26 mouse cellular contexts compared by ENCODE assay signal in the genomic region with DNA sequence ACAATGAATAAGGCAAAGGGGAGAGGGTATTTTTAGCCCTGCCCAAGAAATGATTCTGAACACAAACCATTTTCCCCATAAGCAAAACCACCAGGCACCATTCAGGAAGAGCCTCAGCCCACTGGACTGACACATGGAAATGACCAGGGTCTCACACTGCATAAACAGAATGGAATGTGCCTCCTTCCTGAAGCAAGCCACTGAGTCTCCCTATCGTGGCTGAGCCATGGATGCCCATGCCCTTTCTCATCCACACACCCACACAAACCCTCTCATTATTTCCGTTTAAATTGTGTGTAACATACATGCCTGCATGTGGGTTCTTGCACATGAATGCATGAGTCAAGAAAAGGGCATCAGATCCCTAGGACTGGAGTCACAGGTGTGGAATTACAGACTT. TPM values are rescaled to one million over a fixed set of nuclear protein-coding genes. Genes with fewer than 3 reads are reported as not detected.
DNase-seq lines count a peak whose midpoint lies in the region; ATAC-seq and TF ChIP-seq lines count a peak whose summit lies in the region.
"Had no signal": no experiment of that assay in that cellular context is flagged by ENCODE, and none has a peak within 500 bp of the region (broad histone marks: within the 10 kb centered on the region; RNA-seq: fewer than 3 reads in every experiment).

No protein-coding gene starts in this region.

- H3K27me3 ChIP-seq in midbrain, embryonic 13.5 days = no peaks in the 10 kb centered on the region
- H3K27me3 ChIP-seq: CH12.LX; embryonic facial prominence, embryonic 12.5 days; forebrain, embryonic 12.5 days; Patski had no signal

- no peak for TF ChIP-seq CTCF in embryonic fibroblast, embryonic 13.5 days (IDR thresholded peaks at IDR 0.05; ENCODE audit: borderline replicate concordance, insufficient read depth, low read length)

- peak; percentile 64 for DNase-seq in 3T3-L1 (ENCODE audit: low read depth, low spot score)
- DNase-seq in Muller cell, postnatal 12 days (ENCODE audit: inconsistent ontology term) = peak; percentile 56
- no peak for DNase-seq in gastrocnemius, postnatal 10 days
- DNase-seq: adrenal gland, adult 8-10 months; adrenal gland, postnatal 14 days; adrenal gland, postnatal 36 days; B cell, adult 2 months; cerebellum, adult 11-12 months; cerebellum, adult 2 months; cerebellum, adult 9-10 months; cerebellum, postnatal 10 days; cerebellum, postnatal 25 days had no signal

- H3K4me3 ChIP-seq in embryonic fibroblast, embryonic 13.5 days (ENCODE audit: insufficient read depth, low read length) = no peak overlapping the region
- H3K4me3 ChIP-seq in midbrain, embryonic 13.5 days (replicated peaks) = no peak overlapping the region
- H3K4me3 ChIP-seq: embryonic facial prominence, embryonic 10.5 days; embryonic facial prominence, embryonic 12.5 days; erythroblast, embryonic 14.5 days; forebrain, embryonic 10.5 days; forebrain, embryonic 12.5 days had no signal

- ATAC-seq in midbrain, embryonic 13.5 days = no peak
- ATAC-seq: activated CD4-positive, CD25-positive, alpha-beta regulatory T cell, adult 4 months; CD4-positive, CD25-positive, alpha-beta regulatory T cell, adult 4 months; forebrain, embryonic 14.5 days; forebrain, embryonic 16.5 days; Patski had no signal

- H3K4me1 ChIP-seq in embryonic fibroblast, embryonic 13.5 days (ENCODE audit: control insufficient read depth, insufficient read depth, low read length) = no peaks in the 10 kb centered on the region; the same call in 1 of the 2 replicates
- no peaks in the 10 kb centered on the region for H3K4me1 ChIP-seq in midbrain, embryonic 13.5 days (replicated peaks)
- H3K4me1 ChIP-seq: embryonic facial prominence, embryonic 10.5 days; embryonic facial prominence, embryonic 12.5 days; forebrain, embryonic 12.5 days had no signal

- H3K9me3 ChIP-seq in midbrain, embryonic 13.5 days = no peaks in the 10 kb centered on the region
- H3K9me3 ChIP-seq: embryonic facial prominence, embryonic 10.5 days; embryonic facial prominence, embryonic 12.5 days; forebrain, embryonic 10.5 days; forebrain, embryonic 12.5 days had no signal

- TF ChIP-seq POLR2A in embryonic fibroblast, embryonic 13.5 days (IDR thresholded peaks at IDR 0.05; ENCODE audit: low read depth, low read length) = no peak

- H3K4me2 ChIP-seq in midbrain, embryonic 13.5 days (replicated peaks) = no peak overlapping the region
- H3K4me2 ChIP-seq: embryonic facial prominence, embryonic 12.5 days; forebrain, embryonic 12.5 days had no signal

- H3K9ac ChIP-seq in midbrain, embryonic 13.5 days (replicated peaks) = no peak overlapping the region
- H3K9ac ChIP-seq: embryonic facial prominence, embryonic 12.5 days; forebrain, embryonic 12.5 days had no signal

- 0 out of 2 replicates have a peak overlapping the region, but pooled peaks have one; percentile 74 for H3K27ac ChIP-seq in embryonic fibroblast, embryonic 13.5 days (ENCODE audit: insufficient read depth, low read length)
- H3K27ac ChIP-seq in midbrain, embryonic 13.5 days = no peak overlapping the region
- H3K27ac ChIP-seq: embryonic facial prominence, embryonic 10.5 days; embryonic facial prominence, embryonic 12.5 days; forebrain, embryonic 10.5 days; forebrain, embryonic 12.5 days had no signal

- 81% methylated on average over 2 of the region's 2 CpGs for whole genome bisulfite sequencing in midbrain, embryonic 13.5 days

- H3K36me3 ChIP-seq in midbrain, embryonic 13.5 days = no peaks in the 10 kb centered on the region
- H3K36me3 ChIP-seq: embryonic facial prominence, embryonic 10.5 days; embryonic facial prominence, embryonic 12.5 days; forebrain, embryonic 10.5 days; forebrain, embryonic 12.5 days; G1E had no signal

RNA-seq across cellular contexts. Expression of a gene that starts 54.7 kb away (rescaled TPM):
- 229 and 302 TPM in 2 replicates for polyA plus RNA-seq in embryonic fibroblast, embryonic 13.5 days (2011; ENCODE audit: insufficient read length, low read depth, missing spikeins)
- total RNA-seq in gastrocnemius, postnatal 10 days (2021) = 100 to 1,000 TPM; 115 to 122 TPM
- 57.0 and 58.7 TPM in 2 replicates for polyA plus RNA-seq in midbrain, embryonic 13.5 days (2015; fragmentation: Nextera tagmentation; extraction: Ambion mirVana)
